Mouse (Mus musculus): ENCODE data around the gene Ccnt1. TPM values are rescaled to one million over a fixed set of nuclear protein-coding genes. Genes with fewer than 3 reads are reported as not detected.
"Not testable (repeated sequence)": the region's sequence is repeated elsewhere in the genome, so short reads cannot be mapped to it uniquely, and the experiment has no call there.

The Ccnt1 gene
- polyA plus RNA-seq, 1 experiment from 2014 or later = 37.9 TPM

GRCm38 (mm10) chr15:98526057-98526456, 44.7 kb downstream of the Ccnt1 start:
- no peaks in the 10 kb centered on the region for H3K9me3 ChIP-seq (replicated peaks)

GRCm38 (mm10) chr15:98521245-98521644, 49.5 kb downstream of the Ccnt1 start:
- H3K9me3 ChIP-seq (replicated peaks) = no peaks in the 10 kb centered on the region
- no peak overlapping the region for H3K27ac ChIP-seq (ENCODE audit: poor library complexity, severe bottlenecking)
- no peaks in the 10 kb centered on the region; the same call in 1 of the 2 replicates for H3K4me1 ChIP-seq (replicated peaks)
- WGBS = 93% methylated on average over 3 of the region's 3 CpGs
- H3K4me2 ChIP-seq = no peak overlapping the region
- ATAC-seq (ENCODE audit: insufficient number of reproducible peaks, low FRiP score) = no peak
- H3K4me3 ChIP-seq = no peak overlapping the region
- no peak overlapping the region for H3K9ac ChIP-seq
- no peaks in the 10 kb centered on the region for H3K27me3 ChIP-seq (replicated peaks)
- peaks cover 76% of the 10 kb centered on the region for H3K36me3 ChIP-seq

More at GRCm38 (mm10) chr15:98526057-98526456, 44.7 kb downstream of the Ccnt1 start:
- no peak overlapping the region for H3K9ac ChIP-seq
- 0 out of 2 replicates have a peak, but pooled peaks have one; percentile 73 for ATAC-seq (ENCODE audit: insufficient number of reproducible peaks, low FRiP score)
- H3K4me1 ChIP-seq (replicated peaks) = peaks cover 2% of the 10 kb centered on the region; the same call in 1 of the 2 replicates
- peaks cover 86% of the 10 kb centered on the region for H3K36me3 ChIP-seq
- H3K27me3 ChIP-seq (replicated peaks) = no peaks in the 10 kb centered on the region
- H3K4me3 ChIP-seq = no peak overlapping the region
- no peak overlapping the region for H3K27ac ChIP-seq (ENCODE audit: poor library complexity, severe bottlenecking)
- H3K4me2 ChIP-seq = no peak overlapping the region
- 60% methylated on average over 5 of the region's 5 CpGs for WGBS

GRCm38 (mm10) chr15:98517380-98518355, 53.1 kb downstream of the Ccnt1 start:
- 72% methylated on average over 16 of the region's 16 CpGs for WGBS
- Histone ChIP-seq H3K36me3 (peaks cover 47% of the 10 kb centered on the region), H3K27me3 (replicated peaks) (no peaks in the 10 kb centered on the region)

GRCm38 (mm10) chr15:98514845-98515244, 55.9 kb downstream of the Ccnt1 start:
- 46% methylated on average over 2 of the region's 2 CpGs for WGBS
- not testable (repeated sequence) for H3K4me2 ChIP-seq; H3K27ac ChIP-seq (ENCODE audit: poor library complexity, severe bottlenecking); H3K27me3 ChIP-seq (replicated peaks); H3K9ac ChIP-seq; H3K4me3 ChIP-seq; ATAC-seq (ENCODE audit: insufficient number of reproducible peaks, low FRiP score); H3K9me3 ChIP-seq (replicated peaks)
- Histone ChIP-seq H3K4me1 (replicated peaks) (peaks cover 23% of the 10 kb centered on the region), H3K36me3 (peaks cover 18% of the 10 kb centered on the region)

More at GRCm38 (mm10) chr15:98517380-98518355, 53.1 kb downstream of the Ccnt1 start:
- Histone ChIP-seq H3K27ac (ENCODE audit: poor library complexity, severe bottlenecking) (no peak overlapping the region), H3K4me3 (no peak overlapping the region), H3K9me3 (replicated peaks) (no peaks in the 10 kb centered on the region), H3K4me2 (no peak overlapping the region), H3K4me1 (replicated peaks) (peaks cover 7% of the 10 kb centered on the region), H3K9ac (no peak overlapping the region)
- no peak for ATAC-seq (ENCODE audit: insufficient number of reproducible peaks, low FRiP score)

- H3K36me3 ChIP-seq = peaks cover 13% of the 10 kb centered on the region
- 76% methylated on average over 8 of the region's 8 CpGs for WGBS
- ATAC-seq (ENCODE audit: insufficient number of reproducible peaks, low FRiP score) = no peak
These were observed 56.6 kb downstream of the Ccnt1 start for GRCm38 (mm10) chr15:98514146-98514545.

GRCm38 (mm10) chr15:98513676-98514075, 57.0 kb downstream of the Ccnt1 start:
- not testable (repeated sequence) for H3K27ac ChIP-seq (ENCODE audit: poor library complexity, severe bottlenecking); H3K27me3 ChIP-seq (replicated peaks); H3K4me2 ChIP-seq; H3K9ac ChIP-seq; H3K9me3 ChIP-seq (replicated peaks); H3K4me3 ChIP-seq; ATAC-seq (ENCODE audit: insufficient number of reproducible peaks, low FRiP score)
- Histone ChIP-seq H3K36me3 (peaks cover 13% of the 10 kb centered on the region), H3K4me1 (replicated peaks) (peaks cover 23% of the 10 kb centered on the region)
- WGBS = 75% methylated on average over 3 of the region's 3 CpGs

More at GRCm38 (mm10) chr15:98514146-98514545, 56.6 kb downstream of the Ccnt1 start:
- H3K9me3 ChIP-seq (replicated peaks) = no peaks in the 10 kb centered on the region
- no peak overlapping the region for H3K9ac ChIP-seq
- H3K27me3 ChIP-seq (replicated peaks) = no peaks in the 10 kb centered on the region
- H3K4me3 ChIP-seq = no peak overlapping the region
- H3K4me2 ChIP-seq = no peak overlapping the region
- H3K4me1 ChIP-seq (replicated peaks) = peaks cover 23% of the 10 kb centered on the region
- H3K27ac ChIP-seq (ENCODE audit: poor library complexity, severe bottlenecking) = no peak overlapping the region

GRCm38 (mm10) chr15:98512799-98513321, 57.9 kb downstream of the Ccnt1 start:
- H3K4me2 ChIP-seq = peak overlapping the region; percentile 35
- H3K4me3 ChIP-seq = no peak overlapping the region
- H3K4me1 ChIP-seq (replicated peaks) = peaks cover 23% of the 10 kb centered on the region
- H3K9ac ChIP-seq = no peak overlapping the region
- H3K27ac ChIP-seq (ENCODE audit: poor library complexity, severe bottlenecking) = no peak overlapping the region
- H3K9me3 ChIP-seq (replicated peaks) = no peaks in the 10 kb centered on the region
- H3K27me3 ChIP-seq (replicated peaks) = no peaks in the 10 kb centered on the region
- peaks cover 5% of the 10 kb centered on the region for H3K36me3 ChIP-seq
- ATAC-seq (ENCODE audit: insufficient number of reproducible peaks, low FRiP score) = no peak
- WGBS = 31% methylated on average over 17 of the region's 17 CpGs

- H3K27ac ChIP-seq (ENCODE audit: poor library complexity, severe bottlenecking) = no peak overlapping the region
- no peak overlapping the region for H3K4me3 ChIP-seq
- H3K9me3 ChIP-seq (replicated peaks) = no peaks in the 10 kb centered on the region
- no peaks in the 10 kb centered on the region for H3K27me3 ChIP-seq (replicated peaks)
- H3K4me1 ChIP-seq (replicated peaks) = peaks cover 23% of the 10 kb centered on the region
- no peaks in the 10 kb centered on the region for H3K36me3 ChIP-seq
- H3K9ac ChIP-seq = no peak overlapping the region
- no peak for ATAC-seq (ENCODE audit: insufficient number of reproducible peaks, low FRiP score)
- H3K4me2 ChIP-seq = peak overlapping the region; percentile 35; the same call in 1 of the 2 replicates
- WGBS = 33% methylated on average over 8 of the region's 8 CpGs
These were observed 58.5 kb downstream of the Ccnt1 start for GRCm38 (mm10) chr15:98512232-98512631.

GRCm38 (mm10) chr15:98511386-98511928, 59.3 kb downstream of the Ccnt1 start:
- peak overlapping the region; percentile 66 for H3K4me2 ChIP-seq
- H3K36me3 ChIP-seq = no peaks in the 10 kb centered on the region
- ATAC-seq (ENCODE audit: insufficient number of reproducible peaks, low FRiP score) = no peak
- WGBS = 65% methylated on average over 13 of the region's 13 CpGs
- no peaks in the 10 kb centered on the region for H3K27me3 ChIP-seq (replicated peaks)
- H3K4me1 ChIP-seq (replicated peaks) = peaks cover 23% of the 10 kb centered on the region
- H3K27ac ChIP-seq (ENCODE audit: poor library complexity, severe bottlenecking) = no peak overlapping the region
- H3K4me3 ChIP-seq = no peak overlapping the region
- no peaks in the 10 kb centered on the region for H3K9me3 ChIP-seq (replicated peaks)
- no peak overlapping the region for H3K9ac ChIP-seq

- no peaks in the 10 kb centered on the region for H3K9me3 ChIP-seq (replicated peaks)
- H3K27ac ChIP-seq (ENCODE audit: poor library complexity, severe bottlenecking) = no peak overlapping the region
- peak overlapping the region; percentile 28 for H3K4me3 ChIP-seq
- ATAC-seq (ENCODE audit: insufficient number of reproducible peaks, low FRiP score) = no peak; the same call in 1 of the 2 replicates
- H3K36me3 ChIP-seq = no peaks in the 10 kb centered on the region
- WGBS = 26% methylated on average over 25 of the region's 25 CpGs
- no peak overlapping the region for H3K9ac ChIP-seq
- peak overlapping the region; percentile 66 for H3K4me2 ChIP-seq
- peaks cover 23% of the 10 kb centered on the region for H3K4me1 ChIP-seq (replicated peaks)
- no peaks in the 10 kb centered on the region for H3K27me3 ChIP-seq (replicated peaks)
These were observed 60.0 kb downstream of the Ccnt1 start for GRCm38 (mm10) chr15:98510438-98511385.
